Mouse (Mus musculus): Measurements from ENCODE around the gene Olfr411. TPM values are rescaled to one million over a fixed set of nuclear protein-coding genes. Genes with fewer than 3 reads are reported as not detected.

The Olfr411 gene
- not detected for total RNA-seq (2021)
- long read RNA-seq, experiment 1 = 0 reads
- long read RNA-seq, experiment 2 = 0 reads

DNA sequence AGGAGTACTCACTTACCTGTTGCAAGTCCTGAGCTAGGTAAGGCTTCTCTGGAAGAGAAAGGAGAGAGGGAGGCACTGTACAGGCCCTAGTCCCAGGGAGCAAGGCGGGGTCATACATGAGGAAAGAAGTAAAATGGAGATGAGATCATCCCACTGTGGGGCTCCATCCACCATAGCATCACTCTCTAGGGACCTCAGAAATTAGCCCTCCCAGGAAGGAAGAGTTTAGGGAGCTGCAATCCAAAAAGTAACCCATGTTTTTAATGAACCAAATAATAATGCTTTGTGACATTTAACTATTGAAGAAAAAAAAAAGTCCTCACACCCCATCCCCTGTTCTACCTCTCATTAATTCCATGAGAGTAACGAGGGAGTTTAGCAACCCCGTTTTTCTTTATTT, at the start of gene Olfr411:
Olfr411 (minus strand) TSS at position 101 of the 400 bp plus-strand sequence.
- DNase-seq = no peak

DNA sequence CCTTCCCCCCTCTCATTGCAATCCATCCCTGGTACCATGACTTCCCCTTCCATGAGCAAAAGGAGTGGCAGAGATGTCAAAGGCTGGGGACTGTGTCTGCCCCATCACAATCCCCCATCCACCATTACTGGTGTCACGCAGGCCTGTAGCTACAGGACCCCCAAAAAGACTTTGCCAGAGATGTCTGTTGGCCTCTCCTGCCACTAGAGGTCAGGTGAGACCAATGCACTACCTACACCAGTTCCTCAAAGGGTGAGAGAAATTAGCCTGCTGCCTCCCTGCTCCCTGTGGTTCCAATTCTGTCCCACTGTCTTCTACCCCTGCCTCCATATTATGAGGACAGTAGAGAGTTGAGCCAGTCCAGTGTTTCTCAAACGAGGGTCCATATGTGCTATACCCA, 49.7 kb upstream of the Olfr411 start:
- no peak for DNase-seq

GRCm38 (mm10) chr11:74395583-74395982, 43.1 kb upstream of the Olfr411 start:
- no peak for DNase-seq

DNA sequence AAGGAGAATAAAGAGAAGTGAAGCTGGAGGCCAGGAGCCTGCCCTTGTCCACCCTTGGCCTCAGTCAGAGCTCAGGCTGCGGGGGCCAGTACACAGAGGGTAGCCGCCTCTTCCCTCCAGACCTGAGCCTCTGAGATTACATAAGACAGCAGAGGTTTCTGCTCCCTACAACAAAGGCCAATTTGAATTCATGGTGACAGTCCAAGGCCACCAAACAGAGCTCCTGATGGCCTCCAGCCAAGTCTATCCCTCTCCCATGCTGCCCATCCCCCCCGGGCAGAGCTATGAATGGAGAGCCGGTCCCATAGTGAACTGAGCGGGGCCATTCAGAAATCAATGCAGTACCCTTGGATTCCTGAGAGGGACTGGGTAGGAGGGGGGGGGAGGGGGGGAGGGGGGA, 41.0 kb upstream of the Olfr411 start:
- no peak for DNase-seq

GRCm38 (mm10) chr11:74392903-74393302, 40.5 kb upstream of the Olfr411 start:
- DNase-seq = no peak

DNA sequence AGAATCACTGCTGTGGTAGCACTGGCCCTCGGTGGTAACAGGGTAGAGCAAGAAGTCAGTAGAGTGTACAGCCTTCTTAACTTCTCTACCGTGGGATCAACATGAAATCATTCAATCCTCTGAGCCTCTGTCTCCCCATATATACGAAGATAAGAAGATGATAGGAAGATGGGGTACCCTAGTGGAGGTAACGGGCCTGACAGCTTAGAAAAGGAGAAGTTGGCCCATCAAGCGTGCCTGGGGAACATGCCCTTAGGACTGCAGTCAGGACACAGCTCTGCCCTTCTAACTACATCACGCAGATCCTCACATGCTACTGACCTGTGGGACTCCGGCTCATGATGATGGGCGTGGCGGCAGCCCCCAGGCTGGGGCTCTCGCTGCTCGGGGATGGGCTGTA, 39.4 kb upstream of the Olfr411 start:
- DNase-seq = no peak

DNA sequence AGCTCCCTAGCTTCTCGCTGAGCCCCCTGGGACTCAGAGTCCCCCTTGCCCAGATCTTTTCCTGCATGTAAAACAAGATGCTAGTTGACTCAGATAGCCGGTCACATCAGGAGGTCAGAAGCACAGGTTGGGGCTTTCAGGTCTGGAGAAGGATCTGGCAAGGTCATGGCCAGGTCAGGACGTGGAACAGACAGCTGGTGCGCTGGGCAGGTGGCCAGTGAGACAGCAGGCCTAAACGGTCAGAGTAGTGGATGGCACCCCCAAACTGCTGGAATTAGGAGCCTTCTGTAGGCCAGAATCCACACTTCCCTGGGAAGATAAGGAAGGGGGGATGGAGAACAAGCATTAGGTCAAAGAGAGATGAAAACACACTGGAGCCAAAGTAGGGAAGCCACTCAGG, 34.8 kb upstream of the Olfr411 start:
- peak; percentile 27 for DNase-seq

GRCm38 (mm10) chr11:74385674-74386073, 33.2 kb upstream of the Olfr411 start:
- no peak for DNase-seq

- DNase-seq = no peak
Observed at GRCm38 (mm10) chr11:74379166-74379873, 26.9 kb upstream of the Olfr411 start.

DNA sequence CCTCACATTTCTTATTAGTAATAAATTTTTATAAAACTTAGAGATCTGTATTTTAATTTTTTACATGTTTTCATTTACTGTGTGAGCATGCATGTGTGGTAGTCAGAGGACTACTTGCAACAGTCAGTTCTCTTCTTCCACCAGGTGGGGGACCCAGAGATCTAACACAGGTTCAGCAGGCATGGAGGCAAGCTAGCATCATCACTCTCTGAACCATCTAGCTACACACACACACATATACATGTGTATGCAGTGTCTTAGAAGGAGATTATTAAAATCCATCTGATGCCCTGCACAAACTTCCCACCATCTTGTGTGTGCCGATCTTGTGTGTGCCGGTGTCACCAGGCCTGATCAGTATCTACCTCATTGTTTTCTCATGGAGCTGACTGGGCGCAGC, 24.4 kb upstream of the Olfr411 start:
- peak; percentile 41 for DNase-seq

DNA sequence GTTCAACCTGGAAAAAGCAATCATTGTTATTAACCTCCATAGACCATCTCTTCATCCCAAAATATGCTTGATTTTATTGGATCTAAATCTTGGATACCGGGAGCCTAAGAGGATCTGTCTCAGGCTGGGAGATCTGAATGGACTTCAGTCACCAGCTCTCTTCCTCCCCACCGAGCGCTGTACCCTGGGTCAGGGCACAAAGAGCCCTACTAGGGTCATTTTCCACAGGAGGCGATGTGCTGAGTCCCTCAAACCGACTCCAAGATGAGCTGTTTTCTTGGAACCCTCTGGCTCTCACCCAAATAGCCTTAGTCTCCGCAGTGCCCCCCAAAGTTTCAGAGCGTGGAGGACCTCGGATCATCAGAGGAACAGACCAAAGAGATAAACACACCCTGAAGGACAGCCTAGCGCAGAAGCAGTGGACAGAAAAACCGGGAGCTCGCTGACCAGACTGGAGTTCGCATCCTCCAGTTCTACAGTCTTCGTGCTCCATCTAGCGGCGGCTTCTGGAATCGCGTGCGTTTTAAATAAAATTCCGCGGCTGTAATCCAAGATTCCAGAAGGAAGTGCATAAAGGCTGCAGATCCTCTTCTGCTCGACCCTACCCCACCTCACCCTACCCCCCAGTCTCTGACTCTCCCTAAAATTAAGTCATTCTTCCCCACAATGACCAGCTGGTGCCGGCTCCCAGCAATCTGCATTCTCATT, 19.1 kb upstream of the Olfr411 start:
- peak; percentile 78 for DNase-seq

DNA sequence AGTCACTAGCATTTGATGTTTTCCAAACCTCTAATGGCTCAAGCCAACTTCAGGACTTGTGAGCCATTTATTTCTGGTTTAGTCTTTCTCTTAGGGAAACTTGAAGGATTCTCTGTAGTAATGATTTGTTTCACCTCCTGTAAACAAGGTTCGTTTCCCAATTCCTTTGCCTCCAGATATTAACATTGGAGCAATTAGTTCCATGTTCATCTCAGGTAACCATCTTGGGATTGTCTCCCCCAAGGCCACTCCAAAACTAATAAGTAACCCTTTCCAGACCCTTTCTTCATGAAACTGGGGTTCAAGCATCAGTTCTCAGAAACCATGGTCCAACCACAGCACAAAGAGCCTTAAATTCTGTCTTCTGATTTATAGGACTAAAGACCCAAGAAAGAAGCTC, 9.3 kb upstream of the Olfr411 start, which contains the start of gene Olfr412:
Olfr412 (plus strand) TSS at position 301 of the 400 bp plus-strand sequence.
- no peak for DNase-seq

GRCm38 (mm10) chr11:74337931-74338330, 14.5 kb downstream of the Olfr411 start, which contains the start of gene Olfr410:
TSS of gene Olfr410 (minus strand) at chr11:74338031.
- no peak for DNase-seq

DNA sequence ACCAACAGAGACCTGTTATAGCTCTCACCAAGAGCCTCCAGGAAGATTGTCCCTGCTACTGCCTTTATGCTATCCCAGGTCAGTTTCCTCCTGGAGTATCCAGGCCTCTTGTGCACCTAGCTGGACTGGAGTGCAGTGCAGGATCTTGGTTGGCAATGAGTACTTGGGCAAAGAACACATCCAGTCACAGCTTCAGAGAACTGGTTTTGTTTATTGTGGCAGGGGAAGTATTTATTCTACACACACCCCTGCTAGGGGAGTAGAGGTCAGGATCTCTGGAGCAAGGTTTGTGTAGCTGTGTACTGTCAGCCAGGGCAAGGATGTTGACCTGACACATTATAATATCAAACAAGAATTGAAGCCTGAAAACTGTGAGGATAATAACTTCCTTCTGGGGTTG, 23.7 kb downstream of the Olfr411 start:
- DNase-seq = no peak

- DNase-seq = no peak
Observed at GRCm38 (mm10) chr11:74326044-74326443, 26.4 kb downstream of the Olfr411 start.

Other genes starting within 250 kb of the Olfr411 start
- not detected for gene Olfr401, start 238.9 kb downstream of the Olfr411 start, total RNA-seq (2021)
- not detected for gene Olfr402, start 199.1 kb downstream of the Olfr411 start, total RNA-seq (2021)
- gene Olfr403, start 166.4 kb downstream of the Olfr411 start, total RNA-seq (2021) = not detected
- gene Olfr43, start 141.3 kb downstream of the Olfr411 start, total RNA-seq (2021) = not detected
- not detected for gene Olfr406, start 92.8 kb downstream of the Olfr411 start, total RNA-seq (2021)
- not detected for gene Olfr59, start 68.9 kb downstream of the Olfr411 start, total RNA-seq (2021)
- not detected for gene Olfr410, start 14.6 kb downstream of the Olfr411 start, total RNA-seq (2021)
- not detected for gene Olfr412, start 9.4 kb upstream of the Olfr411 start, total RNA-seq (2021)